Comparison of ENCODE assay signal across 1 mouse cellular context in the genomic region with DNA sequence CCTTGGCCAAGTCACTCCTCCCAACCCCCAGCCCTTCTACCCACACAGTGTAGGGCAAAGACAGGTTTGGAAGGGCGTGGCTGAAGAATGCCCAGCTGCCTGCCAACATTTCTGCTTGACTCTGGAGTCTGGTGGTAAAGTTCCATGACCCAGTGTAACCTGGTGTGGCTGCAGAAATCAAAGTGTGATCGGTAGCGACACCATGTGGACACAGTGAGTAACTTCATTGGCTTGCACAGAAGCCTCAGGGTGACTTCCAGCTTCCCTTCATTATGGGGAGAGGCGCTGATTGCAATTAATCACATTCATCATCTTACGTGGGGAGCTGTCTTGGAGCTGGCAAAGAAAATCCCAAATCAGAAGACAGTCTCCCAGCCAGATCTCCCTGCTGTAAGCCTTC.
A peak's percentile ranks its signal among the peaks of the same experiment; 100 is the strongest.
TF ChIP-seq lines count a peak whose summit lies in the region.

No protein-coding gene starts in this region.

TF ChIP-seq in CH12.LX, 34 proteins besides CTCF, POLR2A, EP300 and RAD21 (continued from another document):
- TF ChIP-seq ZKSCAN1 (IDR thresholded peaks at IDR 0.05; ENCODE audit: borderline replicate concordance, low read depth, low read length) = no peak
- TF ChIP-seq ZMIZ1 (IDR thresholded peaks at IDR 0.05; ENCODE audit: low read depth, low read length) = no peak
- TF ChIP-seq SIN3A (IDR thresholded peaks at IDR 0.05; ENCODE audit: low read length) = peak; percentile 58; the same call in 1 of the 2 replicates
- no peak for TF ChIP-seq KAT2A (IDR thresholded peaks at IDR 0.05; ENCODE audit: insufficient replicate concordance, low read length)
- 0 out of 2 replicates have a peak, but pooled peaks have one; percentile 31 for TF ChIP-seq IRF4 (IDR thresholded peaks at IDR 0.05; ENCODE audit: low read depth, low read length)
- no peak for TF ChIP-seq MXI1 (IDR thresholded peaks at IDR 0.05; ENCODE audit: low read depth, low read length)
- no peak for TF ChIP-seq RCOR1 (conservative IDR thresholded peaks at IDR 0.05; ENCODE audit: low read depth, low read length)
- no peak for TF ChIP-seq MAFK (IDR thresholded peaks at IDR 0.05; ENCODE audit: insufficient replicate concordance, low read length)
- no peak for TF ChIP-seq GABPA (IDR thresholded peaks at IDR 0.05; ENCODE audit: insufficient replicate concordance, low read depth, low read length)
- TF ChIP-seq MAX (IDR thresholded peaks at IDR 0.05; ENCODE audit: low read length) = 0 out of 2 replicates have a peak, but pooled peaks have one; percentile 35
- no peak for TF ChIP-seq CHD1 (IDR thresholded peaks at IDR 0.05; ENCODE audit: low read depth, low read length)
- TF ChIP-seq CHD2 (IDR thresholded peaks at IDR 0.05; ENCODE audit: low read length) = no peak
- TF ChIP-seq SMC3 (IDR thresholded peaks at IDR 0.05; ENCODE audit: low read depth, low read length) = peak; percentile 99
- TF ChIP-seq JUND (conservative IDR thresholded peaks at IDR 0.05; ENCODE audit: low read depth, low read length) = peak; percentile 33; the same call in 1 of the 2 replicates
- TF ChIP-seq USF1 (IDR thresholded peaks at IDR 0.05; ENCODE audit: low read depth, low read length) = no peak
- TF ChIP-seq ETS1 (conservative IDR thresholded peaks at IDR 0.05; ENCODE audit: low read depth, low read length) = no peak
